Mouse (Mus musculus) granulocyte monocyte progenitor cell, adult 5-6 weeks (primary cell): Measurements from ENCODE around the gene Alkbh1. TPM values are rescaled to one million over a fixed set of nuclear protein-coding genes. Genes with fewer than 3 reads are reported as not detected.
"Not testable (repeated sequence)": the region's sequence is repeated elsewhere in the genome, so short reads cannot be mapped to it uniquely, and the experiment has no call there.

Experiments
- ATAC-seq: replicated peaks from 2 replicates; pipeline ENCODE4 v1.8.0; 2016; ENCODE audit warnings: mild to moderate bottlenecking, moderate TSS enrichment, inconsistent platforms; ENCODE audit not compliant: poor library complexity, severe bottlenecking
- total RNA-seq, 2 experiments: library from RNA; stranded (forward) in 1 of 2; stranded (reverse) in 1 of 2; fragments of 200-712, 200-1000 nt in 1 of 2; fragments of >200 nt in 1 of 2; fragmentation: Nextera tagmentation in 1 of 2; gene quantifications; 2 replicates each; pipeline ENCODE4 v1.2.3; 2014 to 2017

Gene Alkbh1
- total RNA-seq (2014; fragmentation: Nextera tagmentation) = 65.3 and 73.7 TPM in 2 replicates
- total RNA-seq (2017) = 58.4 and 70.3 TPM in 2 replicates

DNA sequence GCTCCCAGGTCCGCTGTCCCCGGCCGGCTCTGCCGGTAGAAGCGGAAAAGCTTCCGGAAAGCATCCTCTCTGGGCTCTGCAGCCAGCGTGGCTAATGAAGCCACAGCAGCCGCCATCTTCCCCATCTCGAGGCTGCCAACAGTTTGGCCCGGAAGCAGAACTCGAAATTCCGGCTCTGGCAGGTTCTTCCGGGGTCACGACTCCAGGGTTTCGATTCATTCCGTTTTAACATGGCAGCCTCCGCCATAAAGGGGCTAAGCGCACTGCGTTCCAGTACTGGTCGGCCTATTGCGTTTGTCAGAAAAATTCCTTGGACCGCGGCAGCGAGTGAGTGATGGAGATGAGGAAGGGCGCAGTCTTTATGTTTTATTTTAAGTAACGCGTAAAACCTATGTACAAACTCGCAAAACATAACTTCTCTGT lies at the start of gene Alkbh1, which contains the start of gene Slirp:
Gene Alkbh1 (minus strand): TSS at position 318 of the 423 bp plus-strand sequence.
Gene Slirp (plus strand): TSS at position 197 of the 423 bp plus-strand sequence.
- ATAC-seq = peak; percentile 92

DNA sequence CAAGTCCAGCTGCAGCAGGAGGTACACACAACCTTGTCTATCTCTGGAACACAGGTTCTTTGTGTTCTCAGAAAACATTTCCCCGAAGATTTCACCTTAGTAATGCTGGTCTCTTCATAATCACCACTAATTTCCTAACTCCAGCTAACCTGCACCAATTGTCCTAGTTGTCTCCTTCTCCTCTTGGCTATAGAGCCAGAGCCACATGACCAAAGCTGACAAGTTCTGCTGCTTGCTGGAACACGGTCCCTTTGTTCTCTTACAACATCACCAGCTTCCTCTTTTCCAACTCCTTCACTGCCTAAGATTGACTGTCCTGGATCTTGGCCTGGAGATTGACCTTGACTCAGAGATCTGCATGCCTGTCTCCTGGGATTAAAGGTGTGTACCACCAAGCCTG lies 44.9 kb upstream of the Alkbh1 start:
- ATAC-seq = peak; percentile 94

DNA sequence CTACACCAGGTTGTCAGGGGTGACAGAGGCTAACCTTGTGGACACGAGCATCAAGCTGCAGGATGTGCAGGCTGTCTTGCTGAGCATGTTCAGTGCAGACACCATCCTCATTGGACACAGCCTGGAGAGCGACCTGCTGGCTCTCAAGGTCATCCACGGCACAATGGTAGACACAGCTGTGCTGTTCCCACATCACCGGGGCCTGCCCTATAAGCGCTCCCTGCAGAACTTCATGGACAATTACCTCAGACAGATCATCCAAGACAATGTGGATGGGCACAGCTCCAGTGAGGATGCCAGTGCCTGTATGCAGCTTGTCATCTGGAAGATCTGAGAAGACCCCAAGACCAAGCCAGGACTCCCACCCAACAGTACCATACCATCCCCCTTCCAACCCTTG lies 38.7 kb upstream of the Alkbh1 start:
- ATAC-seq = not testable (repeated sequence)

DNA sequence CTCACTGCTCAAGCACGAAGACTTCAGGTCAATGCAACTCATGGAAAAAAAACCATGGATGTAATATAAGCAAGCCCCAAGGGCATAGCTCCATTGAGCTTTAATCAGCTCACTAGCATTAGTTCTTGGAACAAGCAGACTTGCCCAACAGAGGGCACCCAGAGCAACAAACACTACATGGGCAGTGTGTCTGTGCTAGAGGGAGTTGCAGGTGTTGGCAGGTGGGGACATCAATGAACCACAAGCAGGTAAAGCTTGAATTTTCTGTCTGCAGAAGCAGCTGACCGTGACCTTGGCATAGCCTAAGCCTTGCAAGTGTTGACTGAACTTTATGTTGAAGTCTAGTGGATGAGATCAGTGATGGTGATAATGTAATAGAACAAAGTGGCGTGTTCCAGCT lies 30.9 kb upstream of the Alkbh1 start:
- no peak for ATAC-seq

DNA sequence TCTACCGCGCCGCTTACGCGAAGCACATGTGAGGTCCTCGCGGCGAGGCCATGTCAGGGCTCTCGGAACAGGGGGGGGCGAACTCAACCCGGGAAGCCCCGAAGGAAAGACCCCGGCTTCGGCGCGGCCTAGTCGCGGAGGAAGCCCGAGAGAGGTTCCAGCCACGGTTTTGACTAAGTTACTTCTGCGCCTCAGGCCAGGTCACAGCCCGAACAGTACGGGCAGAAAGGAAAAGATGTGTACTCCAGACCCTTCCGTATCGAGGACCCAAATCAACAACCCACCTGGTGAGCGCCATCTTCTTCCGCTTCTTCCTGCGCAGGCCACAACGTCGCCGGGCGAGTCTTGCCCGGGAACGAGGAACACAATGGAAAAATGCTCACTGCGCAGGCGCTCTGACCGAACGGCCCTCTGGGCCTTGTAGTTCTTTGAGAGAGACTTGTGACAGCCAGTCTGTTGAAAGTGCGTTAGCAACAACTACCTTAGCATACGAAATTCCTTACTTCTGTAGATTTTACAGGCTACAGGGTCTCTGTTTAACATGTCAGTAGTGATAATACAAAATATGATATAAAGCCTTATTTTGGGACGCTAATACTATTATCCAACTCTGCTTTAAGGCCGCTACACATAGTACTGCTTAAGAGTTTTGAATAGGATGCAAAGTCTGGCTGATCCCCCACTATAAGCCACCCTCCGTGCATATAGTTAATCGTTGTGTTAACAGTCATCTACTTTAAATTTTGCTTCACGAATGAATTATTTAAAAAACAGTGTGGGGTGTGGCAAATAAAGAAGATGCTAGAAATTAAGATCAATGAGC lies 28.4 kb upstream of the Alkbh1 start, which contains the start of gene Snw1:
Gene Snw1 (minus strand): TSS at position 311 of the 823 bp plus-strand sequence.
- ATAC-seq = peak; percentile 81

DNA sequence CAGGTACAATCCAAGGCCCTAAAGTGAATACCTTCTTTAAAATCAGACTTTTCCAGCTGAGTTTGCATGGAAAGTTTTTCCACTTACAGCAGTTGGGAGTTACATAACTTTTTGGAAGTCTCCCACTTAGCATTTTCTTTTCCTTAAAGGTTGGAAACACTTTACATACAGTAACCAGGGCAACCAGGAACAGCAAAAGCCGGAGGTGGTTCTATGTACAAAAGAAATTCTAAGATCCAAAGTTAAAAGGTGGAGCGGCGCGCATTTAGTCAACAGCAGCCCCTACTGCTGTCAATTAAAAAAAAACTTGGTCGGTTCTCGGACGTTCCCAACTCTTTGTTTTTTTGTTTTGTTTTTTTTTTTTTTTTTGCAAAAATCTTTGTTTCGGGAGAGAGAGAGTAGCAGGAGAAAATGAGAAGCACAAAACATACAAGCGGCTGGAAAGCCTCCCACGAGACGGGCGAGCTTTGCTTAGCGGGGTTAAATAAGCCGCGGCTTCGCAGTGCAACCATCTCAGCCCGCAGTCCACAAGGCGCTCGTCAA lies 27.7 kb upstream of the Alkbh1 start:
- no peak for ATAC-seq

DNA sequence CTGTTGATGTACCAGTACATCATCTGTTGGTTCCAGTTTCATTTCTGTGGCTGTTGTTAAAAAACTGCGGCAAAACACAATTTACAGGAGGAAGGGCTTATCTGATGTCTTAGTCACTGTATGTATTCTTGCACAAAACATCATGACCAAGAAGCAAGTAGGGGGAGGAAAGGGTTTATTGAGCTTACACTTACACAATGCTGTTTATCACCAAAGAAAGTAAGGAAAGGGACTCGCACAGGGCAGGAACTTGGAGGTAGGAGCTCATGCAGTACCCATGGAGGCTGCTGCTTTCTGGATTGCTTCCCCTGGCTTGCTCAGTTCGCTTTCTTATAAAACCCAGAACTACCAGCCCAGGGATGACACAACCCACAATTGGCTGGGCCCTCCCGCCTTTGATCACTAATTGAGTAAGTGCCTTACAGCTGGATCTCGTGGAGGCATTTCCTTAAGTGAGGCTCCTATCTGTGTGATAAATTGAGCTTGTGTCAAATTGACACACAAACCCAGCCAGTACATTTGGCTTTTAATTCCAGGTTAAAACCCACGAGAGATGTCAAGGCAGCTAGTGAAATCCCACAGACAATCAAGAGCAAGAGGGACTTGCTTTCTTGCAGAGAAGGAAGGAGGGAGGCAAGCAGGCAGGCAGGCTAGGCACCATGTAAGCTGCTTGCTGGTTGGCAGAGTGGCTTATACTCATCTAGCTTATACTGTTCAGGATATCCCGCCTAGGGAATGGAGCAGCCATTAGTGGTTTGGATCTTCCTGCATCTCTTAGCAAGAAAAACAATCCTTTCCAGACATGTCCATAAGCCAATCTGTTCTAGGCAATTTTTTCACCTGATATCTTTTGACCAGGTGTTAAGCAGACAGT lies 26.7 kb upstream of the Alkbh1 start:
- ATAC-seq = peak; percentile 54

DNA sequence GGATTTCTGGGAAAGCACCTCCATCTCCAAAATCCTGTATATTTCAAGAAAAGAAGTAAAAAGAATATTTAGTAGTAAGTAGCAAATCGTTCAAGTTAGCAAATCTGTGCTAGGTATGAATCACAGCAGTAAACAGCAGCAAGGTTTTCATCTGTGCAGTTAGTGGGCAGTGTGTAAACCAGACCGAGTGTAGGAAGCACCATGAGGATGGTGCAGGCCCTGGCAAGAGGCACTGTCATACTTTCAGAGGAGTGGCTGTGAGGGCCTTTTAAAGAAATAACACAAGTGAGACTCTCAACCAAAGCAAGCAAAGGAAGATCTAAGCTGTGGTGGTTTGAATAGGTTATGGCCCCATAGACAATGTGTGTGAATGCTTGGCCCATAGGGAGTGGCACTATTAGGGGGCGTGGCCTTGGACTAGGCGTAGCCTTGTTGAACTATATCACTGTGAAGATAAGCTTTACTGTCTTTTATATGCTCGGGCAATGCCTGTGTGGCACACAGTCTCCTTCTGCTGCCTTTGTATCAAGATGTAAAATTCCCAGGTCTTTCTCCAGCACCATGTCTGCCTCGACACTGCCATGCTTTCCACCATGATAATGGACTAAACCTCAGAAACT lies 21.0 kb upstream of the Alkbh1 start:
- no peak for ATAC-seq

DNA sequence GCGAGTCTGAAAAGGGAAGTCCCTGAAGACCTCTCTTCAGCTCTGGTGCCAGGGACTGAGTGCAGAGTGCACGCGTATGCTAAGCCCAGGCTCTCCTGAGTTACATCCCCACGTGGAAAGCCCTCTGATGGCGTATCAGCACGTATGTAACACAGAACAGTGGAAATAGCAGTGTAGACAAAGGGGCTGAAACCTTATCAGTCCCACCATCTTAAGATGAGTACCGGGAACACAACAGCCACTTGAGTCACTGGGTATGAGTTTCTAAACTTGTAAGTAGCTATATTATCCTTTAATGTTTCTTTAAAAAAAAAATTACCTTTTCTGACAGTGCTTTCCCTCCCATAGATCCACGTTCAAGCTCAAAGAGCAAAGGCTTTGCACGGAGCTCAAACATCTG lies 5.6 kb upstream of the Alkbh1 start:
- no peak for ATAC-seq

DNA sequence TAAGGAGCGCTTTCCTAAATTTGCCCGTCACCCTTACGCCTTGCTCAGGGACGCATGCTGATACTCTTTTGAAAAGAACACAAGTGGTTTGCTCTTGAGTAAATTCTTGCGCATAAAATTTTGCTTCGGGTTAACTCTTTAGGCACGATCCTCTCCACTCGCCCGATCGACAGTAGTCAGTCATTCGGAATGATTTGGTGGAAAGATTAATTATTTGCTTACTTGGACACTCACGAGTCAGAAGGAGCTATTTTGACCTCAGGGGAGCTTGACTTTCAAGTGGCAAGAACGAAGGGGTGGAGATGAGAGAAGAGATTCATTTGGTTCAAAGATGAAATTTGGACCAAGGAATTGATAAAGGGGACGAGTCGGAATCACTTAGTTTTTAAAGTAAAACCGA lies 394 bp upstream of the Alkbh1 start:
- no peak for ATAC-seq

DNA sequence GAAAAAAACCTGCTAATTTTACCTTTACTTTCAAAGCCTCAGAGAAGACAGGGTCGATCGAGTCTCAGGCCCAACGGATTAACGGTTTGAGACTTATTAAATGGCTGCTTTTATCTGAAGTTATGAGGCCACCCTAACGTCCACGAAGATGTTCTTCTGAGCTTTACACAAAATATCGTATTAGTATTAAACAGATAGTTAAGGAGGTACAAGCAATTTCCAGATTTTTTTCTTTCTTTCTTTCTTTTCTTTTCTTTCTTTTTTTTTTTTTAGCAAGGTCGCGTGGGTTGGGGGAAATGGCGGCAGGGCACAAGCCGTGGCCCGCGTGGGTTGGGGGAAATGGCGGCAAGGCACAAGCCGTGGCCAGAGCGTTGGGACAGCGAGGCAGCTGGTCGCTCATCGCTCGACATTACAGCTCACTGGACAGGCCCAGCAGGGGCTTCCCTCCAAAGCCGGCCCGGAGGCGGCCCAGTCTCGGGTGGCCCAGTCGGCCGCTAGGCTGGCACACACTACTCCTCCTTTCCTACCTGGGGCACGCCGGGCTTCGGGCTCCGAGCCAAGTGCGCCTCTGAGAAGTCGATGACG lies 610 bp downstream of the Alkbh1 start:
- peak; percentile 60 for ATAC-seq

DNA sequence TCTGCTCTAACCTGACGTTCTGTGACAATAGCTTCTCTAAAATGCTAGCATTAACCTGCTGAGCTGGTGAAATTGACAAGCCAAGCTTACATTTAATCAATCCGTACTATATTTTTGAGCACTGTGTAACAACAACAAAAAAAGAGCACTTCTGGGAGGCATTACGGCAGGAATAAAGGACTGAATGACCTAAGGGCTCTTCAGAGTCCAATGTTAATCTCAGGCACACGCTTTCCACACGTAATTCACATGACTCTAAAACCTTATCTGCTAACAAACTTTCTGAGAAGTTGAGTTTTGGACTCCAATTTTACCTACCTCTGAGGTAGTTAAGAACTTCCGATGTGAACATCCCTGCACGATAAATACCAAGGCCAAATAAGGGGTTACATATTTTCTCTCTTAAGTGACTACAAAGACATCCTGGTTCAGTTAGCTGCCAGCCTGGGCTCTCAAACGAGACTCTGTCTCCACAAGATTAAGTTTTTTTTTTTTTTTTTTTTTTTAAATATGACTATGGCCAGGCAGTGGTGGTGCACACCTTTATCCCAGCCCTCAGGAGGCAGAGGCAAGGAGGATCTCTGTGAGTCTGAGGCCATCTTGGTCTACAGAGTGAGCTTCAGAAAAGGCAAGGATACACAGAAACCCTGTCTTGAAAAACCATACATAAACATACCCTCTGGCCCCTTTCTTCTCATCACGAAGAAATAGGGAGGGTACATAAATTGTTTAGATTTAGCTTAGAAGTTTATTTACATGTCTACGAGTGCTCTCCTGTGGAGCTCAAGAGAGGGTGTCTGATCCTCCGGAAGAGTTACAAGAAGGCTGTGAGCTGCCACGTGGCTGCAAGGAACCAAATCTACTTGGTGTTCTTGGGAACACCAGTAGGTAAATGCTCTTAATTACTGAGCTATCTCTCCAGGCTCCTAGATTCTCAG lies 1.4 kb downstream of the Alkbh1 start:
- ATAC-seq = peak; percentile 19; the same call in 1 of the 2 replicates

DNA sequence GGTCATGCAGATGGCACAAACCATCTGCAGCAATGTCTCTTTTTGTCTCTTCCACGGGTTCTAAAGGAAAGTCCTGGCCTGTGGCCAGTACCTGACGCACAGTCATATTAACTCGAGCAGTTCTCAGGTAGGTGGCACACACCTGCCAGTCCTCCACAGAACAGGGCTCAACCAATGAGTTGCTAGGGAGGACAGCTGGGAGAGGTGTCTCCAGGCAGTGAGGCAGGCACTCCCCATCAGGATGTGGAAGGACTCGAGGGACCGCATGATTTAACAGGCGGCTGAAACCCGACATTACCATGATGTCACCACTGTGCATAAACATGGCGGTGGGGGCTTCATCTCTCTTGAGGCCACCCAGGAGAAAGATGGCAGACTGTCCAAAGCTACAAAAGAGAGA lies 14.9 kb downstream of the Alkbh1 start:
- no peak for ATAC-seq

DNA sequence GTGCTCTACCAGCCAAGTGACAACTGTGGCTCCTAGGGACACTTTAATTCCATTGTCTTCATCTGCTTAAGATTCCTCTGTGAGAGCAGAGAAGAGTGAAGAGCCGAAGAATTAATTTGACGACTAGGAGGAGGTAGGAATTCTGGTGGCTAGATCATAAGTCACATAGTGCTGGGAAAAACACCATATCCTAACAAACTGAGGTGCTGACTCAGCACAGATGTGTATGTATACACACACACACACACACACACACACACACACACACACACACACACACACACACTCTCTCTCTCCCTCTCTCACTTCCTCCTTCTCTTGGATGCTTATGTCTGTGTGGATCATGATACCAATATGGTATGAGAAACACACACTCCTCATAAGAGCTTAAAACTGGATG lies 15.5 kb downstream of the Alkbh1 start:
- ATAC-seq = peak; percentile 26; the same call in 1 of the 2 replicates

DNA sequence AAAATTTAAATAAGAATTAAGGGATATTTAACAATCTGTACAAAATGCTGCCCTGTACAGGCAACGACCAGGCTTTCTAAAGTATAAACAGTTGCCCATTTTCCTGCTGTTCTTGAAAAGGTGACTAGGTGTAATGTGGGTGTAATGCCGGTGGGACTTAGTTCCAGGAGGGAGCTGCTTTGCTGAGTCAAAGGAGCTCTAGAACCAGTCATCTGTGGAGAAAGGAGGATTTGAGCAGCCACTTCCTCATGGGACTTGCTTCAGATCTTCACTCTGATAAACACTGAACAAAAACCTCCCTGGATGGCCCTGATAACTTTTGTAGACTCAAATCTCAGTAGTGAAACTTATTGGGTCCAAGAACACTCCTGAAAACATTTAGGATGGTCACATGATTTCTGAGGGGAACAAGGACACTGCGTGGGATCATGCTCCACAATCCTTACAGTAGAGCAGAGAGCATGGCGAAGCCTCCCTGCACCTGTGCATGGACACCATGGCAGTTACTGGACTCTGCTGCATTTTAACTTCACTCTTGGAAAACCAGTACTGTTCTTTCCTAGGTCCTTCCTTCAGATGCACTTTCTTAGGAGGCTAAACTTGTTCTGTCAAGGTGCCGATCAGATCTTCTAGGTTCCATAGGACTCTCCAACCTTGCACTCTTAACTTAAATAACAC lies 17.3 kb downstream of the Alkbh1 start:
- no peak for ATAC-seq

DNA sequence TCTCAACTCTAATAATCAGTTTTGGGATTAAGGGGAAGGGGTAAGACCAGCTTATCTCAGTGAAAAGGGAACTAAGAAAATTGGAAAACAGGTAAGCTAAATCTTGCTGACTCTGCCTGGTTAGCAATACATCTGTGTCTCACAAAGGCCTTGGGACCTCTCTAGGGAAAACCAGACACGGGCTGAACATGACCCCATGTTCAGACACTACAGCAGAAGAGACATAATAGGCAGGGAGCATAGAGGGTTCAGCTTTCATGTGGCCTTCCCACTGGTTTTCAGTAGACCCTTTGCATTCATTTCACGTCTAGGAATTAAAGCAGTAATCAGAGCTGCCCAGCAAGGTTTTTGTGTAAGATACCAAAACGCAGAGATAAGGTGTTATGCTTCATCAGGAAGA lies 19.3 kb downstream of the Alkbh1 start:
- no peak for ATAC-seq

DNA sequence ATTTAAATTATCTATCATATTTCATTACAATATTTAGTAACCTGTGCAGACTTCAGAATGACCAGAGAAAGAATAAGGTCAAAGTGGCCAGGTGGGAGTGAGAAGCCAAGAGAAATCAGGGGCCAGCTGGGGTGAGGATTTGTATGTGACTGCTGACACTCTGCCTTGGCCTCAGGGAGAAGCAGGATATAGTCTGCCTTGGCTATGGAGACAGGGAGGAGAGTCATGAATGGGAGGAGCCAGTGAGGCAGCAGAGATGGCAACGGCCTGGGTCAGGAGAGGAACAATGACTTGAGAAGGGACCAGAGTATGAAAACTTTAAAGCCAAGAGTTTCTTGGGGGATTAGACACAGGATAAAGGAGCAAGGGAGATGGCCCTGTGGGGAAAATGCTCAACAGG lies 20.1 kb downstream of the Alkbh1 start:
- ATAC-seq = no peak
